Mouse (Mus musculus): ENCODE data around the gene D630045J12Rik.

DNA sequence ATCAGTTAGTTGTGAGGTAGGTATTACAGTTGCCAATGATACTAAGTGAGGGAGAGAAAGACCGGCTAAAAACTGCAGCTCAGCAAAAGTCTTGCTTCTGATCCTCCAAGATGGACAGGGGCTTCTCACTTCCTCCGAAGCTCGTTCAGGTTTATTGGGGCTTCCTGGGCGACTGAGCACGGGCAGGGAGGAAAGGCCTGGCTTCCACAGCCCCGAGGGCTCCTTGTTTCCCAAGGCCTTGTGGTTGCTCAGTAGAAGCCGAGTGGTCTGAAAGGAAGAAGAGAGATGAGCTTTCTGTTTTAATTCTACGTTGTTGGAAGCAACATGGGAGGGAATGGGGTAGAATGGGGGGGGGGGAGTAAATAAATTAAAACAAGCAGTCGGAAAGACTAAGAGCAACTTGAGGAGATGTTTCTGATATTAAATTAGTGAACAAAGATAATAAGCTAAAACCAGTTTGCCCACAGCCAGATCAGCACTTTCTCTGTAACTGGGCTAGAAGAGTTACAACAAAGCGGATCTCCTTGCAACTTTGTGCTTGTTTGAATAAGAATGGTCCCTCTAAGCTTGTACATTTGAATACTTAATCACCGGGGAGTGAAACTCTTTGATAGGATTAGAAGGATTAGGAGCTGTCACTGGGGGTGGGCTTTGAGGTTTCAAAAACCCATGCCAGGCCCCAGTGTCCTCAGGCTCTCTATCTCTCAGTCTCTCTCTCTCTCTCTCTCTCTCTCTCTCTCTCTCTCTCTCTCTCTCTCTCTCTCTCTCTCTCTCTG, 39.2 kb upstream of the D630045J12Rik start:
- TF ChIP-seq CTCF (IDR thresholded peaks at IDR 0.05; ENCODE audit: low read depth, low read length) (no peak), POLR2A (IDR thresholded peaks at IDR 0.05; ENCODE audit: borderline replicate concordance, low read depth, low read length) (no peak)

Measured in bone marrow macrophage, adult 2 months (primary cell).